Comparison of ENCODE assay signal across 8 mouse cellular contexts in the genomic region with DNA sequence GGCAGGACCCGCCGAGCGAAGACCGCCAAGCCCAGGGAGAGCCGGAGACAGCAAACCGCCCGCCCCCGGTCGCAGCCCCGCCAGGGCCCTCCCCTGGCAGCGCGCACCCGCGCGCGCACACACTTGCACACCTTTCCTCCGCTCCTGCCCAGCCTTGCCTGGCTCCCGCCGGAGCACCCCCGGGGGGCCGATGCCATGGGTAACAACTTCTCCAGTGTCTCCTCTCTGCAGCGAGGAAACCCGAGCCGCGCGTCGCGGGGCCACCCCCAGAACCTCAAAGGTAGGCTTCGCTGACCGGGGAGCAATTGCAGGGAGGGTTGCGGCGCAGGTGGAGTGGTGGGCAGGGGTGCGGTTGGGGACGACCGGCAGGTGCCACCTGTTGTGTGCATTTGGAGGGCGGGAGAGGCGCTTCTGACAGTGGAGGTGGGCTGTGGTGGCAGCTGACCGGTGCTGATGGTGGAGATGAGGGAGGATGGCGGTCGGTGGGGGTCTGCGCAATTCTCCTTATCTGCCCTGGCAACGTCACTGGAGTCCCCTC. TPM values are rescaled to one million over a fixed set of nuclear protein-coding genes. Genes with fewer than 3 reads are reported as not detected.
A peak's percentile ranks its signal among the peaks of the same experiment; 100 is the strongest.
DNase-seq lines count a peak whose midpoint lies in the region; ATAC-seq and TF ChIP-seq lines count a peak whose summit lies in the region.

No protein-coding gene starts in this region.

- peak overlapping the region; percentile 76 for H3K4me3 ChIP-seq in heart, embryonic 16.5 days (ENCODE audit: low read length)
- peak overlapping the region; percentile 19 for H3K4me3 ChIP-seq in myocyte

- H3ac ChIP-seq in myocyte (ENCODE audit: control insufficient read depth, insufficient read length), result peak overlapping the region; percentile 10

- H3K36me3 ChIP-seq in heart, embryonic 16.5 days (ENCODE audit: control insufficient read depth, insufficient read depth), result no peaks in the 10 kb centered on the region
- no peaks in the 10 kb centered on the region for H3K36me3 ChIP-seq in myocyte (ENCODE audit: control insufficient read depth, insufficient read depth)

- H3K4me1 ChIP-seq in heart, embryonic 16.5 days (ENCODE audit: control insufficient read depth, insufficient read depth, low read length), result peaks cover 3% of the 10 kb centered on the region; the same call in 1 of the 2 replicates

- H3K9me3 ChIP-seq in heart, embryonic 16.5 days (replicated peaks; ENCODE audit: control insufficient read depth, low read length), result peaks cover 2% of the 10 kb centered on the region; the same call in 1 of the 2 replicates

- no peak for TF ChIP-seq POLR2A in myocyte (IDR thresholded peaks at IDR 0.05; ENCODE audit: insufficient read length, low read depth)

- peak; percentile 35 to 38 for DNase-seq in adrenal gland, adult 18-20 months (ENCODE audit: low spot score in 2 of 2)
- no peak for DNase-seq in adrenal gland, adult 8-10 months
- DNase-seq in B cell, adult 2 months, result peak; percentile 7 to 10
- DNase-seq in cerebellum, adult 9-10 months, result peak; percentile 75
- peak; percentile 57 to 58 for DNase-seq in left cerebral cortex, postnatal 25 days (ENCODE audit: low spot score in 2 of 2)

- H3K27me3 ChIP-seq in heart, embryonic 16.5 days (ENCODE audit: control insufficient read depth, insufficient read depth, low read length), result peaks cover 31% of the 10 kb centered on the region
- H3K27me3 ChIP-seq in myocyte (ENCODE audit: control insufficient read depth, insufficient read depth, insufficient read length), result no peaks in the 10 kb centered on the region

- peak overlapping the region; percentile 100 for H3K4me2 ChIP-seq in heart, embryonic 16.5 days (ENCODE audit: low read depth, low read length)
- H3K4me2 ChIP-seq in myocyte (ENCODE audit: low read depth), result peak overlapping the region; percentile 74

- no peak for ATAC-seq in heart, embryonic 16.5 days (replicated peaks; ENCODE audit: extremely low read depth, insufficient read depth, low FRiP score)
- no peak for ATAC-seq in monocyte, adult 5-6 weeks (replicated peaks; ENCODE audit: insufficient number of reproducible peaks, low FRiP score, low TSS enrichment, poor library complexity, severe bottlenecking)

- intact Hi-C loops in left cerebral cortex, postnatal 25 days (cut with DNase I), result loop anchor here (2.0 kb wide), 1 partner anchor 81 kb away; no protein-coding TSS in a partner anchor

- H3K9ac ChIP-seq in heart, embryonic 16.5 days (ENCODE audit: low read length), result peak overlapping the region; percentile 70

- peaks cover 3% of the 10 kb centered on the region for H3K79me2 ChIP-seq in myocyte (ENCODE audit: control insufficient read depth, insufficient read depth)

- 1% methylated on average over 34 of the region's 42 CpGs for WGBS in heart, embryonic 16.5 days

- H3K27ac ChIP-seq in heart, embryonic 16.5 days (ENCODE audit: low read length), result no peak overlapping the region

TF ChIP-seq in myocyte, 11 proteins besides CTCF, POLR2A, EP300 and RAD21:
- TF ChIP-seq MYOG (IDR thresholded peaks at IDR 0.05; ENCODE audit: control insufficient read depth in 1 of 3, insufficient read depth in 1 of 3, insufficient read length in 2 of 3, low read depth in 2 of 3) (peak in 2 of 3 experiments; percentile 37 to 83), TCF12 (IDR thresholded peaks at IDR 0.05; ENCODE audit: insufficient read depth, poor library complexity, severe bottlenecking) (no peak), MYOD1 (IDR thresholded peaks at IDR 0.05; ENCODE audit: control insufficient read depth in 1 of 3, insufficient read length in 2 of 3, low read depth in 2 of 3) (peak in 2 of 3 experiments; percentile 58 to 85)

RNA-seq across cellular contexts. Expression of gene Neurl1a, which starts 0.7 kb away (rescaled TPM):
- total RNA-seq in adrenal gland, adult 18-20 months (2021), result 10 to 100 TPM; 13.4 to 16.9 TPM
- 10 to 100 TPM; 16.2 to 26.8 (median 22.2) TPM for total RNA-seq in adrenal gland, adult 8-10 months (2022)
- 1.4 and 1.7 TPM in 2 replicates for polyA plus RNA-seq in heart, embryonic 16.5 days (2015; fragmentation: Nextera tagmentation; extraction: Ambion mirVana)
- total RNA-seq in left cerebral cortex, postnatal 25 days (2021), result 100 to 1,000 TPM; 188 to 191 TPM
- polyA plus RNA-seq in myocyte (2012; fragmentation: generic; extraction: Trizol), result 120 TPM
- total RNA-seq in monocyte, adult 5-6 weeks (2017), result 0.10 TPM in 1 of 3 replicates, not detected in the others

RNA-seq across cellular contexts. Expression of gene Calhm3, which starts 21.8 kb away (rescaled TPM):
- not detected for total RNA-seq in adrenal gland, adult 18-20 months (2021)
- total RNA-seq in adrenal gland, adult 8-10 months (2022), result not detected
- not detected in 2 replicates for polyA plus RNA-seq in heart, embryonic 16.5 days (2015; fragmentation: Nextera tagmentation; extraction: Ambion mirVana)
- not detected for total RNA-seq in left cerebral cortex, postnatal 25 days (2021)
- not detected for polyA plus RNA-seq in myocyte (2012; fragmentation: generic; extraction: Trizol)
- total RNA-seq in monocyte, adult 5-6 weeks (2017), result not detected in 3 replicates

RNA-seq across cellular contexts. Expression of gene Calhm1, which starts 35.3 kb away (rescaled TPM):
- not detected for total RNA-seq in adrenal gland, adult 18-20 months (2021)
- total RNA-seq in adrenal gland, adult 8-10 months (2022), result not detected
- polyA plus RNA-seq in heart, embryonic 16.5 days (2015; fragmentation: Nextera tagmentation; extraction: Ambion mirVana), result not detected in 2 replicates
- total RNA-seq in left cerebral cortex, postnatal 25 days (2021), result not detected
- polyA plus RNA-seq in myocyte (2012; fragmentation: generic; extraction: Trizol), result not detected
- not detected in 3 replicates for total RNA-seq in monocyte, adult 5-6 weeks (2017)

RNA-seq across cellular contexts. Expression of gene Calhm2, which starts 41.2 kb away (rescaled TPM):
- total RNA-seq in adrenal gland, adult 18-20 months (2021), result 1 to 10 TPM; 5.1 to 5.5 TPM
- total RNA-seq in adrenal gland, adult 8-10 months (2022), result 1 to 10 TPM; 4.6 to 8.8 (median 7.5) TPM
- polyA plus RNA-seq in heart, embryonic 16.5 days (2015; fragmentation: Nextera tagmentation; extraction: Ambion mirVana), result 5.2 and 5.6 TPM in 2 replicates
- 1 to 10 TPM; 5.3 to 8.4 TPM for total RNA-seq in left cerebral cortex, postnatal 25 days (2021)
- polyA plus RNA-seq in myocyte (2012; fragmentation: generic; extraction: Trizol), result 1.4 TPM
- 28.2 to 57.6 TPM (median 36.5 TPM) in 3 replicates for total RNA-seq in monocyte, adult 5-6 weeks (2017)

Comparison
In these comparisons a context has a peak if more than half of its experiments do, and no peak if none do; other contexts are left out.
1. RNA of gene Neurl1a, which starts 0.7 kb away (total RNA-seq): 188 to 191 TPM in left cerebral cortex, postnatal 25 days, 16.2 to 26.8 TPM in adrenal gland, adult 8-10 months and 13.4 to 16.9 TPM in adrenal gland, adult 18-20 months; 0.10 TPM in monocyte, adult 5-6 weeks; every median in the first group is over 10 times any median in the second.